Mouse (Mus musculus): ENCODE data around the gene Ppfibp2.

The Ppfibp2 gene

DNA sequence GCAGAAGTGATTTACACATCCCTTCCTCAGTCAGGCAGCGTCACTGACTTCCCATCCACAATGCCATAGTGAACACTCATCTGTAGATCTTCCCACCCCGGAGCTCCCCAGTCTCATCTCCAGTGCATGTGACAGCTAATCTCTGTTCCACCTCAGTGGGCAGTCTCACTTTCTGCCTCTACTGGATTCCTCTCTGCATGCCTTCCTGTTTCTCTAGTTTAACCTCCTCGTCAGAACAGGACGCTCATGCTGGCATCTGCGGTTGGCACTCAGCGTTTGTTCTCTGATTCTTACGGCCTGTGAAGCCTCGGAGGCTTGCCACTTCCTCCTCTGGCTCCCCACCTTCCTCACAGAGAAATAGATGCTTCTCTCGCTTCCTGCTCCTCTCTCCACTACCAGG is 112.6 kb downstream of the Ppfibp2 start:
- DNase-seq = peak; percentile 57 to 69

DNA sequence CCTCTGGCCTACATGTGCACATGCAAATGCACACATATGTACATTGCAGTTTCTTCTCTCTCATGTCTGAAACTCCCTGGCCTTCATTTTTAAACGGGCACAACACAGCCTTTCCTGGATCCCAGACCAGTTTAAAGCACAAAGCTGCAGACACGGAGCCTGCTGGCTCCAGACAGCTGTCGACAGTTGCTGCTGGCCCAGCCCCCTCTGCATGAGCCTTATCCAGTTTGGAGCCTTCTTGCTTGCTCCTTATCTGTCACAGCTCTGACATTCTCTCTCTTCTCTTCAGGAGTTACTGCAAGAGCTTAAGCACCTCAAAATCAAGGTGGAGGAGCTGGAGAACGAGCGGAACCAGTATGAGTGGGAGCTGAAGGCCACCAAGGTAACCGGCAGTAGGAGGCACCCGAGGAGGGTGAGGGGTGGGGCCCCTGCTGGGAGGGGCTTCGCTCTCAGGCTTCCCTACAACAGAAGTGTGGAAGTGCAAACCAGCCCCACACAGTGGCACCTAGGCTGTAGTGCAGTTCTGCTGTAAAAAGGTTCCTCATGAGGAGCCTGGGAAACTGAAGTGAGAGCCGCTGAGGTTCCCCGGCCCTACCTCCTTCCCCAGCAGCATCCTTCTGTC is 113.6 kb downstream of the Ppfibp2 start:
- DNase-seq = peak; percentile 74 to 78

DNA sequence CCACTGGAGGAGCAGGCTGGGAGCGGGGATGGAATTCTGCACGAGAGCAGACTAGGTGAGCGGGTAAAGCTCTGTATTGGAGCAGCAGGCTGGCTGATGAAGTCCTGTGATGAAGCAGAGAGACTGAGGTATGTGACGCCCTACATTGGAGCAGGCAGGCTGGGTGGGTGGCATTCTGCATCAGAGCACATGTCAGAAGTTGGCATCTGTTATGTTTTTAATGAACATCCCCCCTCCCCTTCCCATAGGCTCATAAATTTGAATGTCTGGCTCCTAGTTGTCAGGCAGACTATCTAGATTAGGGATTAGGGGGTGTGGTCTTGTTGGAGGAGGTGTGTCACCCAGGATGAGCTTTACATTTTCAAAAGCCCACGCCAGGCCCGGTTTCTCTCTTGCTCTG is 117.7 kb downstream of the Ppfibp2 start:
- no peak for DNase-seq

DNA sequence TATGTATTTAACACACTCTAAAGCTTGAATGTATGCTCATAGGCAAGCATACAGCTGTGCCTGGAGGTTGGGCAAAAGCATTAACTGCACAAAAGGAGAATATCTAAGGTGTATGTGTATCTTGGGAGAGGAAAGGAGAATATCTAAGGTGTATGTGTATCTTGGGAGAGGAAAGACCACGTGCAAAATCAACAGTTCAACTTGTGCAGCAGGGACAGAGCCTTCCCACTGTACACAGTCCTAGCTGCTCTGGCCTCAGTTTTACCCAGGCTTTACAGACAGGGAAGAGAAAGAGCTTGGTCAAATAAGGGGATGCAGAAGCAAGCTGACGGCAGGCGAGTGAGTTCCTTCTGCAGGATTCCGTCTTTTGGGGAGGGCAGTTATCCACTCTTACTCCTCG is 119.1 kb downstream of the Ppfibp2 start:
- DNase-seq = no peak

DNA sequence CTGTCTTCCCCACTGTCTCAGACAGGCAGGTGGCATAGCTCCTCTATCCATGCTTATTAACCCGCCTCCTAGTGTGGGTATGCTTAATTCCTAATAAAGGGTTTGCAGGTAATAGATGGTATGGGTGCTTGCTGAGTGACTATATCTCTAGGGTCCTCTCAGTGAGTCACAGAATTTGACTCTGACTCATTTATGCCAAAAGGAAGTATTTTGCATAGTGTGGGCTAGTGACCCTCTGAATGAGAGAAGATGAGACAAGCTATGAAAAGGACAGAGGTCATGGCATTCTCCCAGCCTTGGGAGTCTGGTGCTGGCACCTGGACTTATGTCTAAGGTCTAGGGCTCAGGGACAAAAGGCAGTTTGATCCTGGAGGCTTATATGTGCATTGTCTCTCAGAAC is 125.8 kb downstream of the Ppfibp2 start:
- no peak for DNase-seq

DNA sequence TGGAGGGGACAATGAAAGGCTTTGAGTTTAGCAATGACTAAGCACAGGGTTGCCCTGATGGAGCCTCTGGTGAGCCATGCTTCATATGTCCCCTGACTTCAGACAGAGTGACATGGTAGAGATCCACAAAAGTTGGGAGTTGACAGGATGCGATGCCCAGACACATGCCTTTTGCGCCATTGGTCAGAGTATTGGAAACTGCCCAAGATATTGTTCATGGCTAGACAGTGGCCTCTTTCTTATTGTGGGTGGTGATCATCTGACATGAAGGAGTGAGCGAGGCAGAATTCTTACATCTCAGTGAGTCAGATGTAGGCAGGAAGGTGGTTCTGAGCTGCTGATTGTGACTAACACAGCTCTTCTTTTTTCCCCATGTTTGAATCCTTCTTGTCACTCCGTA is 127.5 kb downstream of the Ppfibp2 start:
- no peak for DNase-seq

DNA sequence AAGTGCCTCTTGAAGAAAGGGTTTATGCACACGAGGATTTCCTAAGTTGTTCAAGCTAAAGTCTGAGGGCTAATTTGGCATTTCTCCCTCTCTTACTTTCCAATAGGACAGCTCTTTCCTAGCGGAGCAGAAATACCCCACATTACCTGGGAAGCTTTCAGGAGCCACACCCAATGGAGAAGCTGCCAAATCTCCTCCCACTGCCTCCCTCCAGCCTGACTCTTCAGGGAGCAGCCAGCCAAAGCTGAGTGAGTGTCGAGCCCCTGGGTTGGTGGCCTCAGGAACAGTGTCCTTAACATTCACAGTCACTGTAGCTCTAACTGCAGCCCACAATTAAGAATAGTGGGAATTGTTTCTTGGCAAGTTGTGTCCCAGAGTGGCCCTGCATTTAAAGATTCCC is 132.5 kb downstream of the Ppfibp2 start:
- no peak for DNase-seq

DNA sequence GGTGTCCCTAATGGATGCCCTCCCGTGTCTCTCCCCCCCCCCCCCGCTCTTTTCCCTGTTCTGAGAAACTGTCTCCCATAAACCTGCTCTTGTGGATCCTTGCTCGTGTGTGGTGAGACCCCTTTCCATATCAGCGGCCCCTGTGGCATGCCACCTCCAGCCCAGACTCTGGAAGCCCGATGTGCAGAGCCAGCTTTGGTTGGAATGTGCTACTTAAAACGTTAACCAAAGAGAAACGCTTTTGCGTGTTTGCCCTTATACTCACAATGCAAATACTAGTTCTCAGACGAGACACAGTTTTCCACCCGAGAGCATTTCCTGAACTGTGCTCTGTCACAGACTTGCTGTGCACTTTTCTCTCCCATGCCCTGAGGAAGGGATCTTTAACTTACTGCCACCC is 135.6 kb downstream of the Ppfibp2 start:
- DNase-seq = no peak

DNA sequence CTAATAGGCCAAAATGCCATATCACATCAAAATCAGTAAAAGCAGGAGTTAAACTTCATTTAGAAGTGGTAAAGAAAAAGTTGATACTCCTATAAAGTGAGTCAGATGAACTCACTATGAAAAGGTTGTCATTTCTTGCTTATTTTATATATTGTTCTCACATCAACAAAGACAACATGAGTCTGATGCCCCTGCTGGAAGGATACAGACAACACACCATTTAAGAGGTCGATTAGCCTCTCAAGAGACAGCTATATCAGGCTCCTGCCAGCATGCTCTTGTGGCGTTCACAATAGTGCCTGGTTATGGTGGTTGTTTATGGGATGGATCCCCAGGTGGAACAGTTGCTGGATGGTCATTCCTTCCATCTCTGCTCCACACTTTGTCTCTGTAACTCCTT is 138.2 kb downstream of the Ppfibp2 start:
- DNase-seq = no peak

DNA sequence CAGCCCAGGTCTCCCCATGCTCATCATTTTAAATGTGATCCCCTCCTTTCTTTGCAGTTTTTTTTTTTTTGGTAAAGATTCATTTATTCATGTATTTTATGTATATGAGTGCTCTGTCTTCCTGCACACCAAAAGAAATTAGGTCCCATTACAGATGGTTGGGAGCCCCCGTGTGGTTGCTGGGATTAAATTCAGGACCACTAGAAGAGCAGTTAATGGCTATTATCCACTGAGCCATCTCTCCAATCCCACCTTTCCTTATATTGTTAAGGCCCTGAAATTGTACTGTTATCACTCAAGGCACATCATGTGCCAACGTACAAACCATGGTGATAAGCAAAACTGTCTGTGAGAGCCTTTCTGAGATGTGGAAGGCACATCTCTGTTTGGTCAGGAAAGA is 143.7 kb downstream of the Ppfibp2 start:
- DNase-seq = no peak

DNA sequence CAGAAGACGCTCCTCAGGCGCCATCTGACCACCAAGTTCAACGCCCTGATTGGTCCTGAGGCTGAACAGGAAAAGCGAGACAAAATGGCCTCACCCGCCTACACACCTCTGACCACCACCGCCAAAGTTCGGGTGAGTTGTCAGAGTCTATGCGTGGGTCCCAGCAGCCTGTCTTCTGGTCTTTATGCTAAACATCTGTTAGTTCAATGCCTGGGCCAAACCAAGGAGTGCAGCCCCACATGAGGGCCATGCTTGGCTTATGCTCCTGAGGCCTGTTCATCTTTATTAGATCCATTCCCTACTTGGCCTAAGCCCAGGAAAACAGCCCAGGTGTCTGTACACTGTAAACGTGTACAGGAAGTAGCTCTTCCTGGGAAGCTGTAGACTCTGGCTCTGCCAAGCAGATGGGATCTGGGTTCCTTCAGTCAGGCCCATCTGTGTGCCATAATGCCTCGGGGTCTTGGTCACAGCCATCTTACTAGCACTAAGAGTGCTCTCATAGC is 148.0 kb downstream of the Ppfibp2 start:
- DNase-seq = no peak

DNA sequence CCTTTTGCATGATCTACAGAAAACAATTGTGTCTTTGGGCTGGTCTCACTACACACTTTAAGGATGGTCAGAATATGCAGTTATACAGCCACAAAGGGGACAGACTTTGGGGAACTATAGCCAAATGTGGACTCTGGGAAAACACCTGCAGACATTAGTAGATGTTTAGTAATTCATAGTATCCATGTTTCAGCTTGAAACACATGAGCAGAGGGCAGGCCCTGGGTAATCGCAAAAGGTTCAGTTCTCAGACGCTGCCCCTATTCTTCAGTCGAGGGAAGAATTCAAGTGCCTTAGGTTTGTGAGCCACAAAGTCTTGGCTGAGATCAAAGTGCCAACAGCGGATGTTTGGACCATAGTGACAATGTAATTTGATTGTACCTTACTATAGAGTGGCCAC is 149.4 kb downstream of the Ppfibp2 start:
- DNase-seq = no peak

DNA sequence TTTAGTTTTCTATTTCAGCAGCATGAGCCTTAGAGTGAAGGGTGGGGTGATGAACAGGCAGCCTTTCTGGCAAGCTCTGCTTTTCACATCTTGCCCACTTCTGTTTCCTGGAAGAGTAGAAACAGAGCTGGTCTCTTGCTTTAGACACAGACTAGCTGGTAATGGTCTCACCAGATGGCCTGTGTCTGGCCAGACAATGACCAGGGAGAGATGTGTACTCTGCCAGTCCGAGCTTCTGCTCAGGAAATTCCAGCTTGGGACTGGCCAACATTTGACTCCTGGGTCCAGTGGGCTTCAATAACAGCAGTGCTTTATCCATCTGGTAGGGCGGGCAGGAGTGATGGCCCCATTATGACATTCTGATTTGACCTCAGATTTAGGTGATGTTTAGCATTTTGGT is 150.1 kb downstream of the Ppfibp2 start:
- no peak for DNase-seq

DNA sequence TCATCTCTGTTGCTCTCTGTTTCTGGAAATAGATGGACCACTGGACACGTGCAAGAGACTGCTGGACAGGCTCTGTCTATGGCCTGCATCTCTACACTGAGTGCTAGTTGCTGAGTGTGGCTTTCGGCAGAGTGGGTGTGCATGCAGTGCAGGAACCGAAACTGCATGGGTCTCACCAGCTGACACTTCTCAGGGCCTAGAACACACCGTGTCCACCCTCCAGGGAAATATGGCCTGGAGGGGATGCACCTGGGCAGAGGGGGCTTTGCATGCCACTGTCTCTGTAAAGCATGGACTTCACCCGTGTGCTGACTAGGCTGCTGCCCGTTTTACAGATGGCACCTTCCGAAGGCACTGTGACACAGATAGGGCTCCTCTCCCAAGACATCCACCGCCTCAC is 151.0 kb downstream of the Ppfibp2 start:
- DNase-seq = peak in 1 of 2 experiments; percentile 16

DNA sequence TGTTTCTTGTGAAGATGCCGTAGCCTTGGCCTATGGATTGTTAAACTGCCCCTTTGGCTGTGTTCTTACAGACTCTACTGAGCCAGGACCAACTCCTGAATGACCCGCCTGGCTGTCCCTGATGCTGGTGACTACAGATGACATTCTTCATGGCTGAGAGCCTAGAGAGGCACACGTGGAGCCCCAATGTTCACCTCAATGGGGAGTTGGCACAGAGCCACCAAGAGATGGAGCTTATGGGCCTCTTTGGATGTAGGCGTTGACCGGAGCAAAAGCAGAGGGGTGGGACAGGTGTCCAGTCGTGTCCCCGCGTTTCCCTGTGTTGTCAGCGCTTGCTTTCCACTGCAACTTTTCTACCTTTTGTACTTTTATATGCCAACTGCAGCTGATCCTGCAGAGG is 152.5 kb downstream of the Ppfibp2 start:
- no peak for DNase-seq

DNA sequence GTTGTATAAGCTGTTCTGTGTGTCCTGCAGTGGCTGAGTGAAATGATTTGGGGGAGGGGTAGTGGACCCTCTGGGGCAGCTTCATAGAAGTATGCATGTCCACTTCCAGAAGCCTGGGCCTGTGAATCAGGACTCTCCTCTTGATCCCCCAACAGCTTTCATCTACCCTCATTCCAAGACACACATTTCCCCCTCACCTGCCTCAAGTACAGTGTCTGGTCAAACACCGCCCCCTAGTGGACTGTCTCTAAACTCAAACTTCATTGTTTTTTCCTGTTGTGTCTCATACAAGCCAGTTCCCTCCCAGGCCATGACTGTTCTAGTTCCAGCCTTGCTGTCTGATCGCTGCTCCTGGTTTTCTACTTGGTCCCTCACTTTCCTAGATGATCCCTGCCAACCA is 152.9 kb downstream of the Ppfibp2 start:
- DNase-seq = peak in 1 of 2 experiments; percentile 63

DNA sequence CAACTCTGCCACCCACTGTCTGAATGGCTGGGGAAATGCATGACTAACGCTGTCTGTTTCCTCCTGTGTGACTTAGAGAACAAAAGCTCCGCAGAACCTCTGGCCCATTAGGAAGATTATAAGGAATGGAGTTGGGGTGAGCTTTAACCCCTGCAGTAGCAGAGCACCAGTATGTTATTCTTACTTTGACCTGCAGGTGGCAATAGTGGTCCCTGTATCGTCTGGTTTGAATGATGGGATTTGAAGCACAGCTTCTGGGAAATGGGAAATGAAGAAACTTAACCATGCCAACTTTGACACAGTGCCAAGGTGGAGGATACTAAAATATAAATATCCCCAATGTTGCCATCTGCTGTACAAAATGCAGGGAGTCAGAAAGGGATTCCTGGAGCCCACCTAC is 154.3 kb downstream of the Ppfibp2 start:
- DNase-seq = no peak

DNA sequence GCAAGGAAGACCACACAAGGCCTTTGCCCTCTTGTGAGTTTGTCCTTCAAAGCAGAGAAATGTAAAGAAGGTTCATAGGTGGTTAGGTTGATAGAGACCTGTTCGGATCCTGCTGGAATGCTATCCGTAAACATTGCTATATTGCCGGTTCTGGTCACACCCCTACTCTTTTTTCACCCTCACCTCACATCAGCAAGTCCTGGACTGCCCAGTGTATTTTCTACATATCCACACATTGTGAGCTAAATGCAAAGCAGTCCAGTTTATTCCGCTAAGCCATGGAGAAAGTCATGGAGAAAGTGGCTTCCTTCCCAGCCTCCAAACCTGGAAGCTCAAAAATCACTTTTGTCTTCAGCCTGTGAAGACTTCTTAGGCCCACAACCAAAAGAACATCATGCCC is 154.7 kb downstream of the Ppfibp2 start:
- DNase-seq = no peak

DNA sequence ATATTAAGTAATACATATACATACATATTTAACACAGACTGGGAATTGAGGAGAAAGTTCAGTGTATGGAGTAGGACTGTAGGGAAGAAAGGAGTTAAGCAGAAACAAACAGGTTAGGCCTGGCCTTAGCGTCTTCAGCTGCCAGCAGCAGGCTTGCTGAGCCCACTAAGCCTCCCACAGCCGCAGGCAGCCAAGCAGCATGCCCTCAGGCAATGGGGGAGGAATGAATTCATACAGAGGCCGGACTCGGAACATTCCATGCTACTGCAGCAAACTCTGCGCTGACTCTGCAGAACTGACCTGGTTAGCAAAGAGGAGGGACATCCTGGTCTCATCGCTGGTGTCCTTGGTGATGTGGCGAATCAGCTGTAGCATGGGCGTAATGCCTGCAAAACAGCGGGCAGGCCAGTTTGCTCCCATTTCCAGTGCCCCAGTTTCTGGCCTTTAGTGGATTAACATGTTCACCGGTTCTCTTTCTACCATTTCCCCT is 157.1 kb downstream of the Ppfibp2 start:
- DNase-seq = no peak

DNA sequence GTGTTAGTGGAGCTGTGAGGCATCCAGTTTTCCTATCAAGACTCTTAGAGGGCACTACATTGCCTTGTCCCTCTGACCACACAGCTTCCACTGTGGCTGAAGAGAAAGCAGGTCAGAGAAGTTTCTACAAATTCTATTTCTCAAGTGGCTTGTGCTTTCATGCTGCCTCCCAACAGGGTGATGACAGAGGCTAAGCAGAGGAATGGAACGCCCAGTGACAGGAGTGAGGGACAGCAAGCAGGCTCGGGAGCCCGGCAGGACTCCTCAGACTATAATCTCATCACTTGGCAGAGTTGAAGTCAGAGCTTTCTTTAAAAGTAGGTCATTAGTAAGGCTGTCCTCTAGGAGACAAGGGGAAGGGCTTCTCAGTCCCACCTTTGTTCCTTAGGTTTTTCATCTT is 160.9 kb downstream of the Ppfibp2 start:
- DNase-seq = no peak

DNA sequence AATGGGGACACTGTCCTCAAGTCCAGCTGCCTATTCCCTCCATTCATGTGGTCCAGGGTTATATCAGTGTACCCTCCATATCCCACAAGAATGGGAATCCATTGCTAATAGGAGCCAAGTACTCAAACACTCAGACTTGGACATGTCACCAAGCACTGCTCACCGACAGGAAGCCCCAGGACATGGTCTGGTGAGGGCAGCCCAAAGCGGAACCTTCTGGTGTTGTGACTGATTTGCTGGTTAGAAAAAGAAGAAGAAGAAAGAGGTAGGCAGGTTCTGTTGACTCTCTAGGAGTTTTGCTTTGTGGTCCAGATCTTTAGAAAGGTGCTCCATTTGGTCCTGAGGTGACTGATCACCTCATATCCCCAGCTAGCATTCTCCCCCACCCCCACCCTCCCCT is 161.7 kb downstream of the Ppfibp2 start:
- no peak for DNase-seq

DNA sequence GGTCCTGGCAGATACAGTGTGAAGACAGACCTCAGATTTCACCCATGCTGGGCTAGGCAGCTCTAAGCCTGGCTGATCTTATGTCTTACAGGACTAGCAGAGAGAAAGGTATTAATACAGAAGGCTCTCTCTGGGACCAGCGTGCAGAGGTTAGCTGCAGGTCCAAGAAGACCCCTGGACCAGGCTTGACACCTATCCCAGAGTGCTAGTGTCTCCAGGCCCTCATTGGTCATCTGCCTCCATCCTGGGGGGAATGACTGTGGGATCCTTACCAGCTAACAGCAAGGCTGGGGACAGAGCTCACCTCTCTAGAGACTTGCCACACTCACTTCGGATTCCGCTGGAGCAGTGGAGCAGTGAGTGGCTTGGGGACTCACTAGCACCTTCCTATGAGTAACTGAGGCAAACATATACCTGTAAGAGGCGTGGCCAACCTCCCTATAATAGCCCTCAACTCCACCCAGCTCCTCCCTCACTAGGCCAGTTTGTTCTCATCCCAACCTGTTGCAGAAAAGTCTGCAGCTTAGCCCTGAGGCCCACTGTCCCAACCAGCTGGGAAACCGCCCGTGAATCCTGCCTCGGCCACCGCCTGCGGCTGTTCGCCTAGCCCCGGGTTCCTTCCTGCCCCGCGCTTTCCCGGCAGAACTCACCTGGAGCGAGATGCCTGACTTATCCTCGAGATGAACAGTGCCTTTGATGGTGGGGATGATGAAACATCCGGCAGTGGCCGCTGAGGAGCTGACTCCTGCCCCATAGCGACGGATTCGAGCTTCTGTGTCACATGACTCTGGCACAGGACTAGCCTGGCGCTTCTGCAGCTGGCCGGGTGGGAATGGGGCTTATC is 162.5 kb downstream of the Ppfibp2 start, which contains the start of gene Cyb5r2:
Cyb5r2 (minus strand) TSS at position 725 of the 844 bp plus-strand sequence.
- no peak for DNase-seq

DNA sequence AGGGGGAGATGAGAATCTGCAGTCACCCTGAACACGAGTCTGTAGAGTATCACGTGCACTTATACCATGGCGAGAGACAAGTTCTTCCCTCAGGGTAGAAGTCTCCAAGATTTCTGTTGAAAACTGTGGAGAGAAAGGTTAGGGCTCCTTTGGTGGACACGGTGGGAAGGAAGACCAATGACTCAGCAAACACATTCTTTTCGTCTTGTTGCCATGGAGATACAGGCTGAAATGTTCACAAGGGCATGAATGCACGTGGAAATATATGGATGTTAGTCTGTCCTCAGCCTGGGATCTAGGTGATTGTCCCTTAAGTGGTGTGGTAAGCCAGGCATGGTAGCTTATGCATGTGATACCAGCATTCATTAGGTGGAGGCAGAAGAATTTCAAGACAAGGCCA is 175.8 kb downstream of the Ppfibp2 start:
- DNase-seq = no peak

DNA sequence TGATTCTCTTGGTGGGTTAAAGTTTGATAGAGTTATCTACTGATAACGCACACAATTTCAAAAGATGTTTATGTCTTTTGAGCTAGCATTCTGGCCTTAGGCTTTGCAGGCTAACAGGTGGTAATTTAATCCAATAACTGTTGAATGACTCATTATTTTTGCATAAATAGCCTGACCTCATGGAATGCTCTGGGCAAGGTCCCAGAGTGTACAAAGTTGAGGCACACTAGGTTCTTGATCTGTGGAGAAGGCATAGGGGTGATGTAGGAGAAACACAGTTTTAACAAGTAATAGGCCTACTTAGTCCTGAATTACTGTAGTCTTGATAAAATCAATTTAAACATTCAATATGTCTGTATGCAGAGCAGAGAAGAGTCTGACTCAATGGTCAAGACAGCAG is 183.2 kb downstream of the Ppfibp2 start:
- no peak for DNase-seq
